Mouse (Mus musculus) lung, postnatal 0 days (tissue): ENCODE measurements around the gene Tuba3a. TPM values are rescaled to one million over a fixed set of nuclear protein-coding genes. Genes with fewer than 3 reads are reported as not detected.

Experiments used
- ATAC-seq: fragments of 200-750 bp; cut with Nextera tagmentation; 2 replicates; pipeline ENCODE4 v1.8.0; 2017; ENCODE audit warnings: moderate library complexity
- DNase-seq: peaks from one replicate; pipeline ENCODE4 v3.0.0-alpha.2; 2016; ENCODE audit warnings: low spot score
- H3K27ac ChIP-seq: fragments of 300-500 bp; sonication (generic); 2 replicates; pipeline ENCODE4 v1.5.1; 2014; ENCODE audit warnings: antibody characterized with exemption, mild to moderate bottlenecking, low read length, mixed read lengths
- H3K27me3 ChIP-seq: fragments of 300-500 bp; sonication (generic); replicated peaks from 2 replicates; pipeline ENCODE4 v1.6.1; 2014; ENCODE audit warnings: low read length, mixed read lengths; ENCODE audit not compliant: insufficient read depth
- H3K36me3 ChIP-seq: fragments of 300-500 bp; sonication (generic); 2 replicates; pipeline ENCODE4 v1.6.1; 2014; ENCODE audit warnings: low read length, mixed read lengths; ENCODE audit not compliant: insufficient read depth
- H3K4me1 ChIP-seq: fragments of 300-500 bp; sonication (generic); 2 replicates; pipeline ENCODE4 v1.6.1; 2014; ENCODE audit warnings: antibody characterized with exemption, low read depth, low read length, mixed read lengths; ENCODE audit not compliant: insufficient read depth
- H3K4me2 ChIP-seq: fragments of 300-500 bp; sonication (generic); replicated peaks from 2 replicates; pipeline ENCODE4 v1.6.1; 2014; ENCODE audit warnings: low read depth, mild to moderate bottlenecking, low read length, moderate library complexity, mixed read lengths
- H3K4me3 ChIP-seq: fragments of 300-500 bp; sonication (generic); 2 replicates; pipeline ENCODE4 v1.5.1; 2014; ENCODE audit warnings: low read depth, low read length
- H3K9ac ChIP-seq: fragments of 300-500 bp; sonication (generic); replicated peaks from 2 replicates; pipeline ENCODE4 v1.6.1; 2014; ENCODE audit warnings: low read depth, mild to moderate bottlenecking
- H3K9me3 ChIP-seq: fragments of 300-500 bp; sonication (generic); 2 replicates; pipeline ENCODE4 v1.6.1; 2016; ENCODE audit warnings: low read length, mixed read lengths
- CTCF ChIP-seq: IDR thresholded peaks from 2 replicates; pipeline ENCODE4 v1.5.1; 2016; ENCODE audit warnings: antibody characterized with exemption, mild to moderate bottlenecking
- EP300 ChIP-seq: IDR thresholded peaks from 2 replicates; pipeline ENCODE4 v1.6.1; 2016; ENCODE audit warnings: antibody characterized with exemption, mild to moderate bottlenecking, control low read depth
- WGBS: fragments of 180-500 bp; shearing (Covaris S2); extraction: QIAGEN DNeasy Blood & Tissue Kit; methylation state at CpG from one replicate; pipeline ENCODE4 v1.1.7; 2014; 5-methylcytosine and 5-hydroxymethylcytosine counted together
- polyA plus RNA-seq: library from polyadenylated mRNA; unstranded; fragments of >200 nt; fragmentation: Nextera tagmentation; extraction: Ambion mirVana; gene quantifications from 2 replicates; pipeline ENCODE4 v1.2.1, GENCODE M21; 2015

The Tuba3a gene
- not detected in 2 replicates for polyA plus RNA-seq

- Histone ChIP-seq H3K9me3 (no peaks in the 10 kb centered on the region), H3K9ac (no peak within 1 kb of the TSS), H3K4me3 (no peak within 1 kb of the TSS), H3K27me3 (no peaks in the 10 kb centered on the region), H3K36me3 (no peaks in the 10 kb centered on the region), H3K4me1 (no peaks in the 10 kb centered on the region), H3K27ac (no peak within 1 kb of the TSS), H3K4me2 (no peak within 1 kb of the TSS)
- TF ChIP-seq EP300: no peak
- no peak for TF ChIP-seq CTCF
- ATAC-seq (no peak), DNase-seq (no peak)
- WGBS: 92% methylated on average over 22 of the region's 22 CpGs
These were observed at the start of gene Tuba3a for GRCm38 (mm10) chr6:125285890-125286289. Tuba3a (minus strand) TSS chr6:125286042.

GRCm38 (mm10) chr6:125334356-125334755, 48.5 kb upstream of the Tuba3a start:
- 55% methylated on average over 2 of the region's 2 CpGs for WGBS
- no peak for TF ChIP-seq CTCF
- no peak for TF ChIP-seq EP300
- Histone ChIP-seq H3K27ac (peak overlapping the region; percentile 64; the same call in 1 of the 2 replicates), H3K27me3 (no peaks in the 10 kb centered on the region), H3K4me3 (no peak overlapping the region), H3K36me3 (no peaks in the 10 kb centered on the region), H3K4me2 (no peak overlapping the region), H3K9me3 (no peaks in the 10 kb centered on the region), H3K9ac (no peak overlapping the region), H3K4me1 (peaks cover 4% of the 10 kb centered on the region; the same call in 1 of the 2 replicates)
- DNase-seq: peak; percentile 87
- peak; percentile 33 for ATAC-seq

- Histone ChIP-seq H3K9ac (no peak overlapping the region), H3K4me1 (no peaks in the 10 kb centered on the region), H3K4me2 (no peak overlapping the region), H3K27ac (0 out of 2 replicates have a peak overlapping the region, but pooled peaks have one; percentile 64), H3K27me3 (no peaks in the 10 kb centered on the region), H3K36me3 (no peaks in the 10 kb centered on the region), H3K4me3 (no peak overlapping the region), H3K9me3 (no peaks in the 10 kb centered on the region)
- ATAC-seq (no peak), DNase-seq (peak; percentile 28)
- 63% methylated on average over 14 of the region's 14 CpGs for WGBS
- TF ChIP-seq EP300 (no peak), CTCF (no peak)
These were observed 47.5 kb upstream of the Tuba3a start for GRCm38 (mm10) chr6:125333112-125333899.

- ATAC-seq (peak; percentile 94), DNase-seq (peak; percentile 96)
- Histone ChIP-seq H3K9ac (peak overlapping the region; percentile 34), H3K36me3 (no peaks in the 10 kb centered on the region), H3K4me3 (peak overlapping the region; percentile 43), H3K9me3 (no peaks in the 10 kb centered on the region), H3K27ac (peak overlapping the region; percentile 60), H3K4me1 (no peaks in the 10 kb centered on the region), H3K27me3 (no peaks in the 10 kb centered on the region), H3K4me2 (peak overlapping the region; percentile 61)
- peak; percentile 32; the same call in 1 of the 2 replicates for TF ChIP-seq CTCF
- TF ChIP-seq EP300: no peak
- WGBS: under 1% methylated on average over 39 of the region's 39 CpGs
These were observed 44.9 kb upstream of the Tuba3a start for GRCm38 (mm10) chr6:125330626-125331326.

- DNase-seq (peak; percentile 35), ATAC-seq (peak; percentile 11; the same call in 1 of the 2 replicates)
- Histone ChIP-seq H3K4me1 (no peaks in the 10 kb centered on the region), H3K27ac (no peak overlapping the region), H3K36me3 (no peaks in the 10 kb centered on the region), H3K9me3 (no peaks in the 10 kb centered on the region), H3K4me3 (no peak overlapping the region), H3K27me3 (no peaks in the 10 kb centered on the region), H3K9ac (no peak overlapping the region), H3K4me2 (no peak overlapping the region)
- no peak for TF ChIP-seq EP300
- peak; percentile 72 for TF ChIP-seq CTCF
- WGBS: 74% methylated on average over 5 of the region's 5 CpGs
These were observed 42.4 kb upstream of the Tuba3a start for GRCm38 (mm10) chr6:125328243-125328642.

- H3K36me3 ChIP-seq: no peaks in the 10 kb centered on the region
- no peaks in the 10 kb centered on the region for H3K4me1 ChIP-seq
- no peak overlapping the region; the same call in 1 of the 2 replicates for H3K9ac ChIP-seq
- ATAC-seq: no peak
- 36% methylated on average over 6 of the region's 6 CpGs for WGBS
- H3K27ac ChIP-seq: no peak overlapping the region
- H3K9me3 ChIP-seq: no peaks in the 10 kb centered on the region
- DNase-seq: peak; percentile 61
- peak overlapping the region; percentile 10 for H3K4me3 ChIP-seq
- H3K4me2 ChIP-seq: peak overlapping the region; percentile 46
- H3K27me3 ChIP-seq: no peaks in the 10 kb centered on the region
- TF ChIP-seq CTCF (no peak), EP300 (no peak)
These were observed 39.5 kb upstream of the Tuba3a start for GRCm38 (mm10) chr6:125325337-125325736.
